Mouse (Mus musculus) ES-E14 (cell line): ENCODE data around the gene Fopnl. TPM values are rescaled to one million over a fixed set of nuclear protein-coding genes. Genes with fewer than 3 reads are reported as not detected.

Experiments
- DNase-seq: peaks from one replicate; pipeline ENCODE4 v3.0.0-alpha.2; 2013; ENCODE audit warnings: low read depth, low spot score
- H3K27ac ChIP-seq: 2 replicates; pipeline ENCODE4 v1.5.1; 2012; ENCODE audit warnings: low read depth, mild to moderate bottlenecking, low read length, moderate library complexity, mixed read lengths; ENCODE audit not compliant: poor library complexity, insufficient read depth, severe bottlenecking
- H3K36me3 ChIP-seq: 2 replicates; pipeline ENCODE4 v1.6.1; 2012; ENCODE audit warnings: mild to moderate bottlenecking, low read length, moderate library complexity, mixed read lengths; ENCODE audit not compliant: control insufficient read depth, poor library complexity, insufficient read depth, severe bottlenecking
- H3K4me1 ChIP-seq, 2 experiments: fragments of 150-350 bp in 1 of 2; sonication (generic) in 1 of 2; 2 replicates each; pipeline ENCODE4 v1.6.1; 2012; ENCODE audit warnings: low read length in 2 of 2, mild to moderate bottlenecking in 1 of 2, mixed read lengths in 1 of 2; ENCODE audit not compliant: control insufficient read depth in 2 of 2, insufficient read depth in 2 of 2, poor library complexity in 1 of 2
- H3K4me3 ChIP-seq, 2 experiments: fragments of 150-350 bp in 1 of 2; sonication (generic) in 1 of 2; 2 replicates each; pipeline ENCODE4 v1.5.1; 2012; ENCODE audit warnings: low read length in 2 of 2, low read depth in 1 of 2, mild to moderate bottlenecking in 1 of 2, mixed read lengths in 1 of 2; ENCODE audit not compliant: insufficient read depth in 1 of 2, poor library complexity in 1 of 2, severe bottlenecking in 1 of 2
- H3K9ac ChIP-seq: 2 replicates; pipeline ENCODE4 v1.6.1; 2012; ENCODE audit warnings: low read depth, mild to moderate bottlenecking, low read length, mixed read lengths; ENCODE audit not compliant: poor library complexity, insufficient read depth, severe bottlenecking
- H3K9me3 ChIP-seq: fragments of 150-350 bp; sonication (generic); 2 replicates; pipeline ENCODE4 v1.6.1; 2012; ENCODE audit warnings: low read depth, mild to moderate bottlenecking, low read length; ENCODE audit not compliant: control insufficient read depth, insufficient read depth
- CHD2 ChIP-seq: IDR thresholded peaks from 2 replicates; pipeline ENCODE4 v1.6.1; 2014; ENCODE audit warnings: mild to moderate bottlenecking, low read depth, low read length, inconsistent platforms
- HCFC1 ChIP-seq: IDR thresholded peaks from 2 replicates; pipeline ENCODE4 v1.6.1; 2012; ENCODE audit warnings: low read length, inconsistent platforms, borderline replicate concordance; ENCODE audit not compliant: insufficient read depth
- MAFK ChIP-seq: IDR thresholded peaks from 2 replicates; pipeline ENCODE4 v1.6.1; 2014; ENCODE audit warnings: mild to moderate bottlenecking, low read depth, low read length, inconsistent platforms; ENCODE audit not compliant: insufficient read depth
- ZC3H11A ChIP-seq: IDR thresholded peaks from 2 replicates; pipeline ENCODE4 v1.6.1; 2012; ENCODE audit warnings: low read depth, mild to moderate bottlenecking, inconsistent platforms, low read length, borderline replicate concordance
- ZNF384 ChIP-seq: IDR thresholded peaks from 2 replicates; pipeline ENCODE4 v1.6.1; 2012; ENCODE audit warnings: low read depth, low read length, inconsistent platforms
- in situ Hi-C, 2 experiments: fragments of 600-800 bp; cut with MboI; formaldehyde crosslinking; loops; one replicate each; pipeline ENCODE4 v1.15.1; 2025; ENCODE audit warnings: low sequenced_read_pairs in 2 of 2, inconsistent platforms in 1 of 2; ENCODE audit not compliant: unreplicated experiment in 2 of 2
- total RNA-seq: library from RNA; depleted of rRNA; stranded (reverse); fragments of 300-350 nt; gene quantifications from 2 replicates; pipeline ENCODE4 v1.2.3, GENCODE M21; 2012

Gene Fopnl
- total RNA-seq, 1 experiment, result 22.1 TPM

DNA sequence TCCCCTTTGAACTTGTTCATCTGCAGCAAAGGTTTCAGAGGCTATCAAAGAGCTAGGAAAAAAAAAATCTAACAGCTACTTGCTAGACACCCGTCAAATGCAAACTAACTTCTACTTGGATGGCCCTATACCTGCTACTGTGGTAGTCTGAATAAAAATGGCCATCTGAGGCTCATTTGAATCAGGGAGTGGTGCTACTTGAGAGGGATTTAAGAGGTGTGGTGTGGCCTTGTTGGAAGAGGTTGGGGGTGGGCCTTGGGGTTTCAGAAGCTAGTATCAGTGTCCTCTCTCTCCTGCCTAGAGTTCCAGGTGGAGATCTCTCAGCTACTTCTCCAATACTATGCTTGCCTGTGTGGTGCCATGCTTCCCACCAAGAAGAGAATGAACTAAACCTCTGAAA is 10.8 kb downstream of the Fopnl start:
- Histone ChIP-seq H3K27ac (no peak overlapping the region), H3K4me1 (peaks cover 0 to 2% of the 10 kb centered on the region in 2 experiments; a peak in 1 of 4 replicates), H3K36me3 (peaks cover 11% of the 10 kb centered on the region), H3K4me3 (no peak overlapping the region), H3K9ac (no peak overlapping the region), H3K9me3 (no peaks in the 10 kb centered on the region)
- no peak for DNase-seq
- in situ Hi-C loops, result no loop called here
- no peak for TF ChIP-seq ZC3H11A
- no peak for TF ChIP-seq CHD2
- no peak for TF ChIP-seq HCFC1
- no peak for TF ChIP-seq ZNF384
- no peak for TF ChIP-seq MAFK

DNA sequence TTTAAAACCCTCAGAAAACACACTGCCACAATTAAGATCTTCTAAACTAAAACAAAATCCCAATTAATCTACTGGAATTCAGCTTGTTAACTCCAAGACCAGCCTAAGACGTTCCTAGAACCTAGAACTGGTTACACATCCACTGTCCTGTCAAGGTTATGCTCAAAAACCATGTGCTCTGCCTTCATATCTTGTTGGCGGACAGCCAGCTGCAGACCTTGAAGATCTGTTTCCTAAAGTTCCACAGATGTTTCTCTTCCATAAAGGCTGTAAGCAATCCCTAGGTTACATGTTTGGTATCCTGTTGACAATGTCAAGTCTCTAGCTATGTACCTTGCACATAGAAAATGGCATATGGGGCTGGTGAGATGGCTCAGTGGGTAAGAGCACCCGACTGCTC is 12.4 kb downstream of the Fopnl start:
- no peak overlapping the region for H3K27ac ChIP-seq
- TF ChIP-seq ZNF384, result no peak
- TF ChIP-seq MAFK, result no peak
- no peak for TF ChIP-seq ZC3H11A
- no peak for TF ChIP-seq CHD2
- H3K9me3 ChIP-seq, result no peaks in the 10 kb centered on the region
- H3K36me3 ChIP-seq, result peaks cover 8% of the 10 kb centered on the region
- no peak overlapping the region for H3K9ac ChIP-seq
- no peak overlapping the region for H3K4me3 ChIP-seq
- in situ Hi-C loops, result no loop called here
- no peak for DNase-seq
- H3K4me1 ChIP-seq, result peaks cover 0 to 2% of the 10 kb centered on the region in 2 experiments; a peak in 1 of 4 replicates

DNA sequence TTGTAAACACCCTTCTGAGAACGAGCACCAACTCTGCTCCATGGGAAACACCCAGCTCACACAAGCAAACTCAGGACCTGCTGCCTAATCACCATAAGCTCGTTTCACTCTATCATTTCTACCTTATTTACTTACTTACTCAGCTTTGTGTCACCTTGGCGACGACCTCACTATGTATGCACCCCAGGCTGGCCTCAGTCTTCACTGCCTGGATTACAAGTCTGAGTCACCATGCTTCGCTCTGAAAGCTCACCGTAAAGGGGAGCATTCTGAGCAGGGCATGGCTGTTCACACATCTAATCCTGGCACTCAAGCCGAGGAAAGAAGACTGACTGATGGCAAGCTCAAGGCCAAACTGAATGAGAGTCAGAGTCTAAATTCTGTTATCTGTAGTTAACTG is 13.5 kb downstream of the Fopnl start:
- Histone ChIP-seq H3K9ac (no peak overlapping the region), H3K27ac (no peak overlapping the region), H3K4me1 (peaks cover 0 to 2% of the 10 kb centered on the region in 2 experiments; a peak in 1 of 4 replicates), H3K9me3 (no peaks in the 10 kb centered on the region), H3K36me3 (peaks cover 8% of the 10 kb centered on the region), H3K4me3 (no peak overlapping the region)
- DNase-seq, result no peak
- in situ Hi-C loops, result no loop called here
- TF ChIP-seq CHD2, result no peak

DNA sequence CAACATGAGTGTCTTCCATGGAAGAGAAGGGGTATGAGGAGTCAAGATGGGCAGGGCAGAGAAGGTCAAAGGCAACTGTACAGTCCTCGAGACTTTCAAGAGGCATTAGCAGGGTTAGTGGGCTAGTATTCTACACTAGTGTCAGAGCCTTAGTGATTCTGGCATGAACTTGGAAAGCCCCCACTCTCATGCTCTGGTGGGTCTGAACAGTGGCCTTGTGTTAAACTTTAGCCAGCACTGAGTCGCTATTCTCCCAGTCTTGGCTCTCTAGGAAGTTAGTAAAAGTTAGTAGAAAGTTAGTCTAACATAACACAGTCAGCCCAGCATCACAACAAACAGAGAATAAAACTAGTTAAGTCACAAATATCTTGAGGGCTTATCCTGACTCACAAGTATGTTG is 14.1 kb downstream of the Fopnl start:
- Histone ChIP-seq H3K9me3 (no peaks in the 10 kb centered on the region), H3K27ac (no peak overlapping the region), H3K36me3 (peaks cover 8% of the 10 kb centered on the region), H3K9ac (no peak overlapping the region), H3K4me3 (no peak overlapping the region), H3K4me1 (peaks cover 0 to 2% of the 10 kb centered on the region in 2 experiments; a peak in 1 of 4 replicates)
- TF ChIP-seq MAFK (no peak), ZC3H11A (no peak), ZNF384 (no peak), CHD2 (no peak), HCFC1 (no peak)
- DNase-seq, result no peak
- in situ Hi-C loops, result no loop called here

DNA sequence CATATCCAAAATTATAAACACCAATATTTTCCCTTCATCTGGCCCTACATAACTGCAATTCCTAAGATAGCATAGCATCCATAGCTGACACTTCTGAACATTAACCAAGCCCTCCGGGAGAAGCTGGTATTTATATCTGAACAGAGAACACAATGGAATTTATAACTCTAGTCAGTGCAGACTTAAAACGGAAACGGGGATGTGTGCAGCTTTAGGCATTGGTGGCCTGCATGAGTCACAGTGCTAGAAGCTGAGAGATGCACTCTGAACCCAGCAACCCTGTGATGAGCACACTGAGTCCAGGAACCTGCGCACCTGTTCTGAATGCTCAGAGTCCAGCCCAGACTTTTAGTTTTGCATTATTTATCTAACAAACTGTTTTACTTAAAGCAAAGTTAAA is 18.7 kb downstream of the Fopnl start:
- Histone ChIP-seq H3K9ac (no peak overlapping the region), H3K36me3 (peaks cover 4% of the 10 kb centered on the region), H3K27ac (no peak overlapping the region), H3K9me3 (no peaks in the 10 kb centered on the region), H3K4me3 (no peak overlapping the region), H3K4me1 (no peaks in the 10 kb centered on the region)
- in situ Hi-C loops, result no loop called here
- DNase-seq, result no peak
- TF ChIP-seq CHD2 (no peak), ZNF384 (no peak), ZC3H11A (no peak), HCFC1 (no peak), MAFK (no peak)
